Mouse (Mus musculus) ES-Bruce4 (cell line): ENCODE measurements around the gene Brwd1. TPM values are rescaled to one million over a fixed set of nuclear protein-coding genes. Genes with fewer than 3 reads are reported as not detected.
A peak's percentile ranks its signal among the peaks of the same experiment; 100 is the strongest.
"Not testable (repeated sequence)": the region's sequence is repeated elsewhere in the genome, so short reads cannot be mapped to it uniquely, and the experiment has no call there.

Experiments used
- H3K27ac ChIP-seq: 2 replicates; pipeline ENCODE4 v1.5.1; 2012; ENCODE audit warnings: low read length, inconsistent platforms; ENCODE audit not compliant: insufficient read depth
- H3K27me3 ChIP-seq: 2 replicates; pipeline ENCODE4 v1.6.1; 2012; ENCODE audit warnings: mild to moderate bottlenecking, low read length, inconsistent platforms; ENCODE audit not compliant: control insufficient read depth, poor library complexity, insufficient read depth, severe bottlenecking
- H3K36me3 ChIP-seq: 2 replicates; pipeline ENCODE4 v1.6.1; 2012; ENCODE audit warnings: inconsistent platforms, mild to moderate bottlenecking, low read length, moderate library complexity; ENCODE audit not compliant: control insufficient read depth, poor library complexity, insufficient read depth, severe bottlenecking
- H3K4me1 ChIP-seq: one replicate; pipeline ENCODE4 v1.8.1; 2011; ENCODE audit warnings: low read length; ENCODE audit not compliant: control insufficient read depth, insufficient read depth
- H3K4me3 ChIP-seq: 2 replicates; pipeline ENCODE4 v1.5.1; 2011; ENCODE audit warnings: low read depth, mild to moderate bottlenecking, low read length
- H3K9ac ChIP-seq: 2 replicates; pipeline ENCODE4 v1.6.1; 2012; ENCODE audit warnings: low read depth, mild to moderate bottlenecking, inconsistent platforms; ENCODE audit not compliant: poor library complexity, severe bottlenecking
- H3K9me3 ChIP-seq: replicated peaks from 2 replicates; pipeline ENCODE4 v1.6.1; 2012; ENCODE audit warnings: mild to moderate bottlenecking, low read length, inconsistent platforms; ENCODE audit not compliant: control insufficient read depth, poor library complexity, insufficient read depth, severe bottlenecking
- CTCF ChIP-seq: IDR thresholded peaks from one replicate; pipeline ENCODE4 v1.8.1; 2011; ENCODE audit warnings: low read depth, low read length
- EP300 ChIP-seq: IDR thresholded peaks from 2 replicates; pipeline ENCODE4 v1.6.1; 2011; ENCODE audit warnings: low read depth, low read length; ENCODE audit not compliant: insufficient read depth
- POLR2A ChIP-seq: IDR thresholded peaks from one replicate; pipeline ENCODE4 v1.8.1; 2011; ENCODE audit warnings: low read length; ENCODE audit not compliant: insufficient read depth
- polyA plus RNA-seq: library from polyadenylated mRNA; stranded (reverse); fragments of >200 nt; gene quantifications from 2 replicates; pipeline ENCODE4 v1.2.4, GENCODE M21; 2011; ENCODE audit warnings: low read depth; ENCODE audit not compliant: missing spikeins, insufficient read depth, insufficient read length

Gene Brwd1
- polyA plus RNA-seq, 1 experiment, result 200 TPM

DNA sequence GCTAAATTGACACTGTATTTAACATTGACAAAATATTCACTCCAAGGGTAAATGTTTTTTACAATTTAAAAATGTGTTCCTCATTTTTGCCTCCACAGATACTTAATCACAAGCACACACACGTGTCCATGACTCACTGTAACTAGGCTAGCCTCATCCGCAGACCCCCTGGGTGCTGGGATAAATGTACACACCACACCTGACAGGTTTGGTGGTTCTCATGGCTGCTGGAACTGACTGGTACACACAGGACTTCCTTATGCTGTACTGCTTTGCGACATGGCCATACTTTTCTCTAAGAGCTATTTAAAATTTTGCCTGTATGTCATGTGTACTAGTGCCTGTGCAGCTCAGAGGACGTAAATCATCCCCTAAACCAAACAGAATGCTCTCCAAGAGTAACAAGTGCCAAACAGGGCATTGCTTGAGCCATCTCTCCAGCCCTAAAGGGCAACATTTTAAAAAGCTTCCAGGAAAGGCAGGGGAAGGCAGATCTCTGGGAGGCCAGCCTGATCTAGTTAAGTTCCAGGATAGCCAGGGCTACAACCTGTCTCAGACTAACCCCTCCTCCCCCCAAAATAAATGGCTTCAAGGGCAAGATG, 37.8 kb upstream of the Brwd1 start:
- no peak for TF ChIP-seq POLR2A
- TF ChIP-seq EP300, result no peak
- TF ChIP-seq CTCF, result no peak
- no peak overlapping the region for H3K27ac ChIP-seq
- H3K27me3 ChIP-seq, result no peaks in the 10 kb centered on the region
- H3K4me3 ChIP-seq, result no peak overlapping the region
- peaks cover 31% of the 10 kb centered on the region for H3K36me3 ChIP-seq
- H3K4me1 ChIP-seq, result no peaks in the 10 kb centered on the region
- no peak overlapping the region for H3K9ac ChIP-seq
- no peaks in the 10 kb centered on the region for H3K9me3 ChIP-seq

DNA sequence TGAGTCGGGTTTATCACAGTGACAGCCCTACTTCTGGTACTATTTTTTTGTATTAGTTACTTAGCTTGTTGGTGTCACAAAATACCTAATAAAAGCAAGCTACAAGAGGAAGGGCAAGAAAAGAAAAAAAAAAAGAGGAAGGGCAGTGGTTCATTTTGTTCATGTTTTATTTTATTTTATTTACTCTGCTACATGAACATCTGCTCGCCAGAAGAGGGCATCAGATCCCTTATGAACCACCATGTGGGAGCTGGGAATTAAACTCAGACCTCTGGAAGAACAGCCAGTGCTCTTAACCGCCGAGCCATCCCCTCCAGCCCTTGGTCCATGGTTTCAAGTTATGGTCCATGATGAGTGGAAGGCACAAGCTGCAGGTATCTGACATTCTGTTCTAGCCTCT, 32.4 kb upstream of the Brwd1 start:
- H3K9ac ChIP-seq, result no peak overlapping the region; the same call in 1 of the 2 replicates
- TF ChIP-seq POLR2A (no peak), CTCF (no peak), EP300 (no peak)

DNA sequence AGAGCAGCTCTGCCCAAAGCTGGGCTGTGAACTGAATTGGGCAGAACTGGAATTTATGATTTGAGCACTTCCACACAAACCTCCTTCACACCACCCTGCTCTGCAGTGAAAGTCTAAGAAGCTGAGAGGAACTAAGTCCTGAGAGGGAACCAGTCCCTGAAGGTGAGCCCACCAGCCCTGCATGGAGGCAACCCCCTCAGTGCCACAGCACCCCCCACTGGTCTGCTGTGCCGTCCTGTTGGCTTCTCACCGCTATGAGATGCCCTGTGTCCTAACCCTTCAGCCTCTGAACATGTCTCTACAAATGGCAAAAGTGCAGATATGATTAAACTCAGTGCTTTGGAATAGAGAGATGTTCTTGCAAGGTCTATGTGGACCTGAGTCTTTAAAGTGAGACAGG, 30.4 kb upstream of the Brwd1 start:
- Histone ChIP-seq H3K36me3 (no peaks in the 10 kb centered on the region), H3K9ac (no peak overlapping the region), H3K4me3 (no peak overlapping the region), H3K27ac (no peak overlapping the region), H3K9me3 (no peaks in the 10 kb centered on the region), H3K4me1 (no peaks in the 10 kb centered on the region), H3K27me3 (no peaks in the 10 kb centered on the region)
- TF ChIP-seq POLR2A (no peak), CTCF (peak; percentile 30), EP300 (no peak)

More for the DNA sequence above, 32.4 kb upstream of the Brwd1 start:
- H3K27ac ChIP-seq, result no peak overlapping the region
- no peaks in the 10 kb centered on the region for H3K36me3 ChIP-seq
- H3K9me3 ChIP-seq, result no peaks in the 10 kb centered on the region
- H3K27me3 ChIP-seq, result no peaks in the 10 kb centered on the region
- H3K4me1 ChIP-seq, result no peaks in the 10 kb centered on the region
- no peak overlapping the region for H3K4me3 ChIP-seq

DNA sequence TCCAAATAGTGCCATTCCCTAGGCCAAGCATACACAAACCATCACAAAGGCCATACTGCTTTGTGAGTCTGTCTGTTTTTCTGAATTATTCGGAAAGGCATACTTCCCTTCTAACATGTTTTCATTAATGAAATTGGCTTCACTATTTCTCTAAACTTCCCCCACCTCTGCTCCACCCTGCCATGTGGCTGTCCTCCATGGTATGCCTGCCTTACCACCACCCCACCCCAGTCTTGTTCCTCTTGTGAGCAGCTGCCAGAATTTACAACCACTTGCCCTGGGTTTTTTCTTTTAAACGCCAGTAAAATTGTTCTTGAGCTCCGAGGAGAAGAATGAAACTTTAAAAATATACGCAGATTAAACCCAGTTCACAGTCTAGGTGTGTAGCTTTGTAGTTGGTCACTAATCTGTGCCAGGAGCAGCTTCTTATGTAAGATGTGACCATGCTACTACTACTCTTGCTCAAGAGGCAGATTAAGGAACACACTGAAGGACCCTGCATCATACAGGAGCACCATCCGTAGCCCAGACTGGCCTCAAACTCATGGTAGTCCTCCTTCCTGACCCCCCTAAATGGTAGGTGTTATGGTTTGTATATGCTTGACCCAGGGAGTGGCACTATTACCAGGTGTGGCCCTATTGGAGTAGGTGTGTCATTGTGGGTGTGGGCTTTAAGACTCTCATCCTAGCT, 28.5 kb upstream of the Brwd1 start:
- no peak overlapping the region for H3K27ac ChIP-seq
- H3K4me3 ChIP-seq, result no peak overlapping the region
- no peaks in the 10 kb centered on the region for H3K9me3 ChIP-seq

DNA sequence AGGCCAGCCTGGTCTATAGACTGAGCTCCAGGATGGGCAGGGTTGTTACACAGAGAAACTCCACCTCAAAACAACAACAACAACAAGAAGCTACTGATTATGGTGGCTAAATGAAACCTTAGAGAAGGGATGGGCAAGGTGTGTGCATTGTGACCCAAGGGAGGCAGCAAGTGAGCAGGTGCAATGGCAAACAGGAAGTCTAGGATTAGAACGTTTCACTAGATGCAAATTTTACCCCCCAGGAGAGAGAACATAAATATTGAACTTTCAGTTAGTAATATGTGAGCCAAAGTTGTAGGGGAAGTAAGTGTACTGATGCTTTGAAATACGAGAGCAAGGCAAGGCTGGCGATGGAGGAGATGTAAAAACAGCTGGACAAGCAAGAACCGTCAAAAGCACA, 27.3 kb upstream of the Brwd1 start:
- no peaks in the 10 kb centered on the region for H3K4me1 ChIP-seq
- H3K9ac ChIP-seq, result no peak overlapping the region
- H3K9me3 ChIP-seq, result no peaks in the 10 kb centered on the region
- TF ChIP-seq EP300 (no peak), POLR2A (no peak), CTCF (no peak)
- H3K27me3 ChIP-seq, result no peaks in the 10 kb centered on the region
- no peak overlapping the region for H3K27ac ChIP-seq
- no peaks in the 10 kb centered on the region for H3K36me3 ChIP-seq
- no peak overlapping the region for H3K4me3 ChIP-seq

More for the DNA sequence above, 28.5 kb upstream of the Brwd1 start:
- H3K36me3 ChIP-seq, result no peaks in the 10 kb centered on the region
- no peak overlapping the region for H3K9ac ChIP-seq
- H3K27me3 ChIP-seq, result no peaks in the 10 kb centered on the region
- no peaks in the 10 kb centered on the region for H3K4me1 ChIP-seq
- no peak for TF ChIP-seq POLR2A
- TF ChIP-seq CTCF, result no peak
- TF ChIP-seq EP300, result no peak

DNA sequence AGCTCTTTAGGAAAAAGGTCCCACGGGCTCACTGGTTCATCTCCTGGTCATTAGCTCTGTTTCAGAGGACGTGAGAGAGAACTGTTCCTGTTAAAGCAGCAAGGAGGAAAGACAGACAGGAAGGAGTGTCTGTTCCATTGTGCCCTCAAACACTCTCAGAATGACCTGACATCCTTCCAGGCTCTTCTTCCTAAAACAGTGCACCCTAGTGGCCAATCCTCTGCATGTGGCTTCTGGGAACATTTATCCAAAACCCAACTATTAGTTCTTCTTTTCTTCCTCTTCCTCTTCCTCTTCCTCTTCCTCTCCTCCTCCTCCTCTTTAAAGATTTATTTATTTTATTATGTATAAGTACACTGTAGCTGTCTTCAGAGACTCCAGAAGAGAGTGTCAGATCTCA, 20.7 kb upstream of the Brwd1 start:
- no peak overlapping the region for H3K9ac ChIP-seq
- H3K4me3 ChIP-seq, result no peak overlapping the region
- H3K36me3 ChIP-seq, result no peaks in the 10 kb centered on the region
- TF ChIP-seq POLR2A, result no peak
- peak; percentile 17 for TF ChIP-seq CTCF
- no peak overlapping the region for H3K27ac ChIP-seq
- no peaks in the 10 kb centered on the region for H3K4me1 ChIP-seq
- H3K9me3 ChIP-seq, result no peaks in the 10 kb centered on the region
- no peaks in the 10 kb centered on the region for H3K27me3 ChIP-seq

DNA sequence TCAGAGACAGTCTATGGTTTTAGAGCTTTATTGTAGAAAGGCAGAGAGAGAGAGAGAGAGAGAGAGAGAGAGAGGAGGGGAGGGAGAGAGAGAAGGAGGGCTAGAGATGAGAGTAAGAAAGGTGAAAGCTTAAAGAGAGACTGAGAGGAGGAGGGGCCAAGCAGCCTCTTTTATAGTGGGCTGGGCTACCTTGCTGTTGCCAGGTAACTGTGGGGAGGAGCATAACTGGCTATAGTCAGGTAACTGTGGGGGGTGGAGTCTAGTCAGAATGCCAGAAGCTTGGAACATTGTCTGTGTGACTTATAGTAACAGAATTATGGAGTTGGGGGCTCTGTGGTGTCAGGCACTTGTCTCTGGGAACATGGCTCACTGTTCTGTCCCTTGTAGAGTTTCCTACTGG, 15.5 kb upstream of the Brwd1 start:
- not testable (repeated sequence) for H3K4me1 ChIP-seq, H3K27me3 ChIP-seq, H3K36me3 ChIP-seq, H3K4me3 ChIP-seq, H3K9ac ChIP-seq, H3K9me3 ChIP-seq, H3K27ac ChIP-seq
